Mouse (Mus musculus): Measurements from ENCODE around the gene Tcf12.

DNA sequence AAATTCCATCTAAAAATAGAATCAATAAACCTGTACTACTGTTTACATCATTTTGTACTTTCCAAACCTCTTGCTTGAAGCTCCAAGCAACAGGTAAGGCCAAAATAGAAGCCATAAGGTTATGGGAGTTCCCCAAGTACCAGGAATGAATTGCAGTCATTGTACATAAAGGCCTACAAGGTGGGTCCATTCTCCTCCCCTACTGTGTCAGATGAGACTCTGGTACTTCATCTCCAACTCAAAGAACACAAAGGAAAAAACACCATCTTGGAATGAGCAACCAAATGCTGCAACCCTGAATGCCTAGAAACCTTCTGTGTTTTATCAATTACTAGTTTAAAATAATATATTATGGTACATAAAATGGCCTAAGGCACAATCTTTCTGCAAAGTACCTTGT is 45.5 kb downstream of the Tcf12 start:
- no peak for TF ChIP-seq POLR2A (IDR thresholded peaks at IDR 0.05; ENCODE audit: low read depth, low read length)
- TF ChIP-seq CTCF (conservative IDR thresholded peaks at IDR 0.05 in 1 of 2, IDR thresholded peaks at IDR 0.05 in 1 of 2; ENCODE audit: low read depth in 2 of 2, low read length in 2 of 2): no peak
- no peak for TF ChIP-seq MXI1 (IDR thresholded peaks at IDR 0.05; ENCODE audit: low read depth, low read length)

Data from CH12.LX (cell line).